Comparison of ENCODE assay signal across 37 mouse cellular contexts in genomic region chr7:46723354-46723753, GRCm38 (mm10). TPM values are rescaled to one million over a fixed set of nuclear protein-coding genes. Genes with fewer than 3 reads are reported as not detected.
"Had no signal": no experiment of that assay in that cellular context is flagged by ENCODE, and none has a peak within 500 bp of the region (broad histone marks: within the 10 kb centered on the region; RNA-seq: fewer than 3 reads in every experiment).

No protein-coding gene starts in this region.

- H3K36me3 ChIP-seq: heart, embryonic 13.5 days; heart, embryonic 15.5 days; hindbrain, embryonic 13.5 days; hindbrain, embryonic 15.5 days; kidney, embryonic 15.5 days; limb, embryonic 13.5 days; limb, embryonic 15.5 days; liver, embryonic 12.5 days had no signal

- DNase-seq: gastrocnemius, postnatal 14 days; gastrocnemius, postnatal 36 days; heart, adult 11 months; heart, adult 2 months; heart, postnatal 14 days; heart, postnatal 36 days; kidney, adult 18-20 months; layer of hippocampus, adult 9-11 months; layer of hippocampus, postnatal 36 days; left cerebral cortex, postnatal 4 days had no signal

- H3K27me3 ChIP-seq: kidney, embryonic 15.5 days; limb, embryonic 13.5 days; limb, embryonic 15.5 days had no signal

- H3K4me3 ChIP-seq: heart, adult 2 months; heart, embryonic 13.5 days; heart, embryonic 15.5 days; hindbrain, embryonic 13.5 days; hindbrain, embryonic 15.5 days; kidney, embryonic 15.5 days; limb, embryonic 13.5 days; limb, embryonic 15.5 days; liver, embryonic 12.5 days had no signal

- H3K9ac ChIP-seq: heart, embryonic 13.5 days; heart, embryonic 15.5 days; hindbrain, embryonic 13.5 days; hindbrain, embryonic 15.5 days; kidney, embryonic 15.5 days; limb, embryonic 13.5 days; limb, embryonic 15.5 days; liver, embryonic 12.5 days; liver, embryonic 14.5 days had no signal

- H3K9me3 ChIP-seq: heart, embryonic 13.5 days; heart, embryonic 15.5 days; hindbrain, embryonic 13.5 days; hindbrain, embryonic 15.5 days; kidney, embryonic 15.5 days; limb, embryonic 13.5 days; limb, embryonic 15.5 days; liver, embryonic 12.5 days had no signal

- H3K27ac ChIP-seq: heart, adult 2 months; heart, embryonic 13.5 days; heart, embryonic 15.5 days; hindbrain, embryonic 13.5 days; hindbrain, embryonic 15.5 days; hindbrain, postnatal 0 days; limb, embryonic 13.5 days; limb, embryonic 15.5 days; liver, embryonic 14.5 days had no signal

- H3K4me1 ChIP-seq: heart, embryonic 13.5 days; heart, embryonic 15.5 days; hindbrain, embryonic 13.5 days; hindbrain, embryonic 15.5 days; limb, embryonic 13.5 days; limb, embryonic 15.5 days had no signal

- H3K4me2 ChIP-seq: heart, embryonic 11.5 days; heart, embryonic 13.5 days; heart, embryonic 15.5 days; hindbrain, embryonic 13.5 days; hindbrain, embryonic 15.5 days; kidney, embryonic 15.5 days; limb, embryonic 13.5 days; limb, embryonic 15.5 days; liver, embryonic 12.5 days had no signal

- ATAC-seq: hindbrain, postnatal 0 days had no signal

RNA-seq across cellular contexts. Expression of gene Saa3, which starts 7.9 kb away (rescaled TPM):
- total RNA-seq: gastrocnemius, adult 18-20 months; gastrocnemius, adult 8-10 months; gastrocnemius, postnatal 14 days; gastrocnemius, postnatal 36 days; hematopoietic stem cell, adult 5-6 weeks; hindbrain, postnatal 0 days; layer of hippocampus, adult 18-20 months; layer of hippocampus, adult 8-10 months; layer of hippocampus, postnatal 14 days; layer of hippocampus, postnatal 36 days; left cerebral cortex, adult 18-20 months; left cerebral cortex, postnatal 10 days; left cerebral cortex, postnatal 4 days had no signal
- polyA plus RNA-seq: frontal cortex, adult 2 months; heart, embryonic 11.5 days; heart, embryonic 13.5 days had no signal

RNA-seq across cellular contexts. Expression of gene Saa4, which starts 9.0 kb away (rescaled TPM):
- total RNA-seq: gastrocnemius, adult 8-10 months; gastrocnemius, postnatal 14 days; gastrocnemius, postnatal 36 days; heart, adult 2 months; heart, postnatal 14 days; heart, postnatal 36 days; hematopoietic stem cell, adult 5-6 weeks; hindbrain, postnatal 0 days; layer of hippocampus, adult 18-20 months; layer of hippocampus, adult 8-10 months; layer of hippocampus, postnatal 14 days; layer of hippocampus, postnatal 36 days; left cerebral cortex, adult 18-20 months; left cerebral cortex, adult 8-10 months; left cerebral cortex, postnatal 10 days; left cerebral cortex, postnatal 25 days; left cerebral cortex, postnatal 4 days had no signal
- polyA plus RNA-seq: frontal cortex, adult 2 months; heart, adult 2 months; heart, embryonic 13.5 days; heart, embryonic 15.5 days; heart, postnatal 0 days; hindbrain, embryonic 11.5 days; hindbrain, embryonic 13.5 days; hindbrain, embryonic 15.5 days; hindbrain, postnatal 0 days; intestine, embryonic 14.5 days; limb, embryonic 11.5 days; limb, embryonic 13.5 days; limb, embryonic 15.5 days had no signal

RNA-seq across cellular contexts. Expression of gene Saa1, which starts 19.4 kb away (rescaled TPM):
- total RNA-seq: gastrocnemius, adult 18-20 months; gastrocnemius, adult 8-10 months; gastrocnemius, postnatal 36 days; heart, adult 2 months; heart, postnatal 14 days; heart, postnatal 36 days; hematopoietic stem cell, adult 5-6 weeks; hindbrain, postnatal 0 days; layer of hippocampus, adult 18-20 months; layer of hippocampus, adult 8-10 months; layer of hippocampus, postnatal 14 days; layer of hippocampus, postnatal 36 days; left cerebral cortex, adult 18-20 months; left cerebral cortex, adult 8-10 months; left cerebral cortex, postnatal 10 days; left cerebral cortex, postnatal 25 days; left cerebral cortex, postnatal 4 days had no signal
- polyA plus RNA-seq: frontal cortex, adult 2 months; heart, adult 2 months; heart, embryonic 13.5 days; heart, embryonic 15.5 days; heart, postnatal 0 days; hindbrain, embryonic 11.5 days; hindbrain, embryonic 13.5 days; hindbrain, embryonic 15.5 days; limb, embryonic 11.5 days; liver, embryonic 14.5 days had no signal

RNA-seq across cellular contexts. Expression of gene Saa2, which starts 28.2 kb away (rescaled TPM):
- total RNA-seq: gastrocnemius, adult 8-10 months; gastrocnemius, postnatal 36 days; heart, adult 2 months; heart, postnatal 14 days; heart, postnatal 36 days; hematopoietic stem cell, adult 5-6 weeks; layer of hippocampus, adult 18-20 months; layer of hippocampus, adult 8-10 months; layer of hippocampus, postnatal 14 days; layer of hippocampus, postnatal 36 days; left cerebral cortex, adult 18-20 months; left cerebral cortex, adult 8-10 months; left cerebral cortex, postnatal 10 days; left cerebral cortex, postnatal 25 days; left cerebral cortex, postnatal 4 days had no signal
- polyA plus RNA-seq: gonadal fat pad, adult 2 months; heart, adult 2 months; heart, embryonic 13.5 days; heart, embryonic 15.5 days; heart, postnatal 0 days; hindbrain, embryonic 13.5 days; liver, embryonic 12.5 days; liver, embryonic 14.5 days had no signal
